Mouse (Mus musculus): ENCODE measurements around the gene Mctp2.

- TF ChIP-seq CTCF (IDR thresholded peaks at IDR 0.05; ENCODE audit: low read depth) (no peak), EP300 (IDR thresholded peaks at IDR 0.05; ENCODE audit: low read depth) (no peak)
Observed at GRCm38 (mm10) chr7:72051759-72052158, 254.6 kb downstream of the Mctp2 start.

All from heart, postnatal 0 days (tissue).